Mouse (Mus musculus) inflammation-experienced regulatory T-cells, adult 6 months (primary cell): ENCODE measurements around the gene Man2a2. TPM values are rescaled to one million over a fixed set of nuclear protein-coding genes. Genes with fewer than 3 reads are reported as not detected.
"Not testable (repeated sequence)": the region's sequence is repeated elsewhere in the genome, so short reads cannot be mapped to it uniquely, and the experiment has no call there.

ENCODE experiments used
- ATAC-seq: one replicate; pipeline ENCODE4 v1.8.0; 2017
- polyA plus RNA-seq, 3 experiments: library from polyadenylated mRNA; unstranded; fragments of 100-300 nt; shearing (Covaris generic); gene quantifications; one replicate each; pipeline ENCODE4 v1.2.1; 2017

Man2a2 gene
- polyA plus RNA-seq, 3 experiments from 2014 or later, result 11.1 to 30.9 (median 16.4) TPM

GRCm38 (mm10) chr7:80331433-80331832 lies 39.7 kb downstream of the Man2a2 start:
- ATAC-seq, result no peak

GRCm38 (mm10) chr7:80330278-80330677 lies 40.9 kb downstream of the Man2a2 start:
- ATAC-seq, result no peak

- no peak for ATAC-seq
Observed at GRCm38 (mm10) chr7:80326076-80326475, 45.1 kb downstream of the Man2a2 start.

GRCm38 (mm10) chr7:80325292-80325868 lies 45.8 kb downstream of the Man2a2 start:
- ATAC-seq, result no peak

GRCm38 (mm10) chr7:80324816-80325119 lies 46.4 kb downstream of the Man2a2 start:
- not testable (repeated sequence) for ATAC-seq

GRCm38 (mm10) chr7:80324043-80324815 lies 46.9 kb downstream of the Man2a2 start, which contains the start of gene Rccd1:
Rccd1 (minus strand) TSS chr7:80324454.
- peak; percentile 97 for ATAC-seq

GRCm38 (mm10) chr7:80323336-80323735 lies 47.8 kb downstream of the Man2a2 start:
- no peak for ATAC-seq

GRCm38 (mm10) chr7:80319846-80320496 lies 51.2 kb downstream of the Man2a2 start:
- no peak for ATAC-seq

- ATAC-seq, result no peak
Observed at GRCm38 (mm10) chr7:80318670-80319069, 52.5 kb downstream of the Man2a2 start.

- no peak for ATAC-seq
Observed at GRCm38 (mm10) chr7:80317439-80318115, 53.6 kb downstream of the Man2a2 start.

GRCm38 (mm10) chr7:80315733-80316132 lies 55.4 kb downstream of the Man2a2 start:
- no peak for ATAC-seq

GRCm38 (mm10) chr7:80310771-80311170 lies 60.4 kb downstream of the Man2a2 start:
- no peak for ATAC-seq

GRCm38 (mm10) chr7:80307766-80308165 lies 63.4 kb downstream of the Man2a2 start:
- no peak for ATAC-seq

- no peak for ATAC-seq
Observed at GRCm38 (mm10) chr7:80301522-80301921, 69.7 kb downstream of the Man2a2 start.

- peak; percentile 79 for ATAC-seq
Observed at GRCm38 (mm10) chr7:80299568-80299967, 71.6 kb downstream of the Man2a2 start.

Other genes starting within 250 kb of the Man2a2 start
- 10 to 100 TPM; 17.4 to 22.3 (median 18.0) TPM for gene Sema4b, start 184.5 kb downstream of the Man2a2 start, polyA plus RNA-seq
- gene Cib1, start 138.6 kb downstream of the Man2a2 start, polyA plus RNA-seq, result 100 to 1,000 TPM in 1 of 3 experiments, 10 to 100 TPM in 2; 97.8 to 140 (median 99.4) TPM
- gene Gdpgp1, start 138.5 kb downstream of the Man2a2 start, polyA plus RNA-seq, result 10 to 100 TPM in 1 of 3 experiments, 1 to 10 TPM in 2; 5.7 to 10.3 (median 6.7) TPM
- gene Ttll13, start 125.0 kb downstream of the Man2a2 start, polyA plus RNA-seq, result not detected
- 10 to 100 TPM; 25.0 to 31.5 (median 26.9) TPM for gene Ngrn, start 110.2 kb downstream of the Man2a2 start, polyA plus RNA-seq
- 10 to 100 TPM; 22.7 to 35.2 (median 25.1) TPM for gene Vps33b, start 101.7 kb downstream of the Man2a2 start, polyA plus RNA-seq
- 100 to 1,000 TPM in 1 of 3 experiments, 10 to 100 TPM in 2; 11.6 to 139 (median 16.8) TPM for gene Prc1, start 76.9 kb downstream of the Man2a2 start, polyA plus RNA-seq
- gene Rccd1, start 46.9 kb downstream of the Man2a2 start, polyA plus RNA-seq, result 10 to 100 TPM in 1 of 3 experiments, 1 to 10 TPM in 2; 3.4 to 10.0 (median 6.5) TPM
- gene Unc45a, start 30.4 kb downstream of the Man2a2 start, polyA plus RNA-seq, result 10 to 100 TPM; 39.3 to 51.1 (median 40.1) TPM
- gene Hddc3, start 28.3 kb downstream of the Man2a2 start, polyA plus RNA-seq, result 10 to 100 TPM in 1 of 3 experiments, 1 to 10 TPM in 2; 1.8 to 12.2 (median 8.2) TPM
- gene Fes, start 16.6 kb upstream of the Man2a2 start, polyA plus RNA-seq, result 1 to 10 TPM in 2 of 3 experiments, under 1 TPM in 1; 0.54 to 5.8 (median 2.4) TPM
- gene Furin, start 34.1 kb upstream of the Man2a2 start, polyA plus RNA-seq, result 10 to 100 TPM in 1 of 3 experiments, 1 to 10 TPM in 2; 8.4 to 19.1 (median 8.6) TPM
- gene Blm, start 163.7 kb upstream of the Man2a2 start, polyA plus RNA-seq, result 10 to 100 TPM in 1 of 3 experiments, 1 to 10 TPM in 2; 6.5 to 10.1 (median 9.6) TPM